Mouse (Mus musculus) neural tube, embryonic 13.5 days (tissue): ENCODE data around the gene Klrb1b. TPM values are rescaled to one million over a fixed set of nuclear protein-coding genes. Genes with fewer than 3 reads are reported as not detected.
"Not testable (repeated sequence)": the region's sequence is repeated elsewhere in the genome, so short reads cannot be mapped to it uniquely, and the experiment has no call there.

Source experiments
- ATAC-seq: fragments of 200-750 bp; cut with Nextera tagmentation; 2 replicates; pipeline ENCODE4 v1.8.0; 2017; ENCODE audit warnings: low read depth, mild to moderate bottlenecking, moderate TSS enrichment, moderate library complexity
- H3K27ac ChIP-seq: fragments of 300-500 bp; sonication (generic); replicated peaks from 2 replicates; pipeline ENCODE4 v1.5.1; 2015; ENCODE audit warnings: moderate library complexity, mild to moderate bottlenecking, inconsistent platforms
- H3K27me3 ChIP-seq: fragments of 300-500 bp; sonication (generic); 2 replicates; pipeline ENCODE4 v1.6.1; 2015; ENCODE audit warnings: mild to moderate bottlenecking, inconsistent platforms
- H3K36me3 ChIP-seq: fragments of 300-500 bp; sonication (generic); 2 replicates; pipeline ENCODE4 v1.6.1; 2015; ENCODE audit warnings: mild to moderate bottlenecking, inconsistent platforms
- H3K4me1 ChIP-seq: fragments of 300-500 bp; sonication (generic); replicated peaks from 2 replicates; pipeline ENCODE4 v1.6.1; 2015; ENCODE audit warnings: inconsistent platforms
- H3K4me2 ChIP-seq: fragments of 300-500 bp; sonication (generic); 2 replicates; pipeline ENCODE4 v1.6.1; 2015; ENCODE audit warnings: inconsistent platforms, mild to moderate bottlenecking, moderate library complexity
- H3K4me3 ChIP-seq: fragments of 300-500 bp; sonication (generic); 2 replicates; pipeline ENCODE4 v1.5.1; 2015; ENCODE audit warnings: mild to moderate bottlenecking, inconsistent platforms
- H3K9ac ChIP-seq: fragments of 300-500 bp; sonication (generic); 2 replicates; pipeline ENCODE4 v1.6.1; 2015; ENCODE audit warnings: moderate library complexity, mild to moderate bottlenecking, inconsistent platforms
- H3K9me3 ChIP-seq: fragments of 300-500 bp; sonication (generic); 2 replicates; pipeline ENCODE4 v1.6.1; 2016; ENCODE audit warnings: inconsistent platforms
- WGBS: fragments of 180-500 bp; shearing (Covaris S2); methylation state at CpG from one replicate; pipeline ENCODE4 v1.1.7; 2015; 5-methylcytosine and 5-hydroxymethylcytosine counted together
- polyA plus RNA-seq: library from polyadenylated mRNA; unstranded; fragments of >200 nt; fragmentation: Nextera tagmentation; extraction: Ambion mirVana; gene quantifications from 2 replicates; pipeline ENCODE4 v1.2.1, GENCODE M21; 2015

The Klrb1b gene
- polyA plus RNA-seq, 1 experiment from 2014 or later, result not detected

DNA sequence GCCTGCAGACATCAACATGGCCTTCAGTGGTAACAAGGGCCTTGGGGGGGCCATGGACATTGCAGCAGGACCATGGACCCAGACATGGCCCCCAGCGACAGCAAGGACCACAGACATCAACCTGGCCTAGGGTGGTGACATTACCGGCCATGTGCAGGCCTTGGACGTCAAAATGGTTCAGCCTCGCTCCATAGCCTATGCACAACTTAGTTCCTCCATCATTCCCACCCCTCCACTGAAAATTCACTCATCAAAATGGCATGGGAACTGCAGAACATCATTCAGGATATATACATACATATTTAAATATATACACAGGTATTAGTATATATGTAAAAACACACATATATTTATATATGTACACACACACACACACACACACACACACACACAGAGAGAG lies 21.3 kb upstream of the Klrb1b start:
- H3K9ac ChIP-seq, result no peak overlapping the region
- WGBS, result 97% methylated on average over 4 of the region's 4 CpGs
- no peak for ATAC-seq

DNA sequence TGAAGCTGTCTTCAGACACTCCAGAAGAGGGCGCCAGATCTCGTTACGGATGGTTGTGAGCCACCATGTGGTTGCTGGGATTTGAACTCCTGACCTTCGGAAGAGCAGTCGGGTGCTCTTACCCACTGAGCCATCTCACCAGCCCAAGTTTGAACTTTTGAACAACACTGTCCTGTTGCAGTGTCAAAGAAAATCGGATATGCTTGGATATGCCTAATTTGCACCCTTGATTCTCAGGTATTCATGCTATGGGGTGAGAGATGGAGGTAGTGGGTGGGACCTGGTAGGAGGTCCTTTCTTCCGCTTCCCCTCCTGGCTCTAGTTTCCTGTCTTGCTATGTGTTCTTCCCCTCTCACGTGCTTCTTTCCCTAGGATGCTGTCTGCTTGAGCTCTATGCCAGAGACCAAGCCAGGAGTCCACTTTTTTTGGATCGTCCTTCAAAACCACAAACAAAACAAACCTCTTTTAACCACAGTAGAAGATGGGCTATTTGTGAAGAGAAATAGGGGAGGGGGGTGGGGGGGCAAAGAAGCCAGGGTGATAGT lies 19.9 kb upstream of the Klrb1b start:
- H3K4me2 ChIP-seq, result no peak overlapping the region
- H3K36me3 ChIP-seq, result no peaks in the 10 kb centered on the region
- peaks cover 16% of the 10 kb centered on the region for H3K4me1 ChIP-seq
- WGBS, result 68% methylated on average over 8 of the region's 9 CpGs
- no peak for ATAC-seq
- H3K27ac ChIP-seq, result no peak overlapping the region
- H3K9me3 ChIP-seq, result no peaks in the 10 kb centered on the region
- H3K9ac ChIP-seq, result no peak overlapping the region
- H3K27me3 ChIP-seq, result no peaks in the 10 kb centered on the region
- no peak overlapping the region for H3K4me3 ChIP-seq

More for the DNA sequence above, 21.3 kb upstream of the Klrb1b start:
- no peak overlapping the region for H3K27ac ChIP-seq
- H3K27me3 ChIP-seq, result no peaks in the 10 kb centered on the region
- no peaks in the 10 kb centered on the region for H3K9me3 ChIP-seq
- no peak overlapping the region for H3K4me2 ChIP-seq
- H3K4me3 ChIP-seq, result no peak overlapping the region
- H3K36me3 ChIP-seq, result no peaks in the 10 kb centered on the region
- H3K4me1 ChIP-seq, result peaks cover 8% of the 10 kb centered on the region

DNA sequence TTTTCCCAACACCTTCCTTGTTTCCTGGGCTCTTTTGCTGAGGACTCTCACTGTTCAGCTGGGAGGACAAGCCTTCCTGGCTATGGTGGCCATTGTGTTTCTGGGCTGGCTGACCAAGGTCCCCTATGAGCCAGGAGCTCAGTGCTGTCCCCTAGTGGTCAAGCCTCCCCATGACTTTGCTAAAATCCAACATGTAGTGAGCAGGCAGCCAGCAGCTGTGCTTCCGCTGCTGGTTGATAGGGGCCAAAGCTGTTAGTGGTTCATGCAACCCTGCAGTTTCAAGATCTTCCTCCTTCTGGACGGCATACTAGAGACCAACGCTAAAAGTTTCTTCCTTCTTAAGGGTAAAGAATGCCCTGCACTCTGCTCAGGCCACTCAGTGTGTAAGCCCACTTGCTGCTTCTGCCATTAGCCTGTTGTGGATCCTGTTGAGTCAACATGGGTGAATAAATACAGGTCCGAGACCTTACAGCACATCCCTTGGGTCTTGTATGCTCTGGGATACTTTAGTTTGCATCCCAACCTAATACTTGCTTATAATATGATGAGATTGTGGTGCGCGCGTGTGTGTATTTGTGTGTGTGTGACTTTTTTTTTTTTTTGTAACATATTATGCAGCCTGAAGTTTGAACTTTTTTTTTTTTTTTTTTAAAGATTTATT lies 19.3 kb upstream of the Klrb1b start:
- Histone ChIP-seq H3K36me3 (no peaks in the 10 kb centered on the region), H3K4me3 (no peak overlapping the region), H3K9ac (no peak overlapping the region), H3K4me1 (peaks cover 16% of the 10 kb centered on the region), H3K27me3 (no peaks in the 10 kb centered on the region), H3K4me2 (0 out of 2 replicates have a peak overlapping the region, but pooled peaks have one; percentile 9), H3K27ac (no peak overlapping the region), H3K9me3 (no peaks in the 10 kb centered on the region)
- 37% methylated on average over 7 of the region's 7 CpGs for WGBS
- no peak for ATAC-seq

GRCm38 (mm10) chr6:128844586-128845080 lies 18.5 kb upstream of the Klrb1b start:
- Histone ChIP-seq H3K27ac (0 out of 2 replicates have a peak overlapping the region, but pooled peaks have one; percentile 15), H3K4me2 (peak overlapping the region; percentile 82), H3K9me3 (no peaks in the 10 kb centered on the region), H3K27me3 (no peaks in the 10 kb centered on the region), H3K9ac (0 out of 2 replicates have a peak overlapping the region, but pooled peaks have one; percentile 1), H3K4me3 (peak overlapping the region; percentile 59; the same call in 1 of the 2 replicates), H3K4me1 (peaks cover 21% of the 10 kb centered on the region), H3K36me3 (no peaks in the 10 kb centered on the region)
- no peak for ATAC-seq
- WGBS, result 86% methylated on average over 5 of the region's 5 CpGs

- Histone ChIP-seq H3K36me3 (no peaks in the 10 kb centered on the region), H3K4me2 (peak overlapping the region; percentile 82), H3K9me3 (no peaks in the 10 kb centered on the region), H3K9ac (peak overlapping the region; percentile 79), H3K27ac (no peak overlapping the region), H3K4me1 (peaks cover 24% of the 10 kb centered on the region), H3K4me3 (peak overlapping the region; percentile 59), H3K27me3 (no peaks in the 10 kb centered on the region)
- 35% methylated on average over 8 of the region's 8 CpGs for WGBS
- no peak for ATAC-seq
These were observed 18.0 kb upstream of the Klrb1b start for GRCm38 (mm10) chr6:128844131-128844530.

DNA sequence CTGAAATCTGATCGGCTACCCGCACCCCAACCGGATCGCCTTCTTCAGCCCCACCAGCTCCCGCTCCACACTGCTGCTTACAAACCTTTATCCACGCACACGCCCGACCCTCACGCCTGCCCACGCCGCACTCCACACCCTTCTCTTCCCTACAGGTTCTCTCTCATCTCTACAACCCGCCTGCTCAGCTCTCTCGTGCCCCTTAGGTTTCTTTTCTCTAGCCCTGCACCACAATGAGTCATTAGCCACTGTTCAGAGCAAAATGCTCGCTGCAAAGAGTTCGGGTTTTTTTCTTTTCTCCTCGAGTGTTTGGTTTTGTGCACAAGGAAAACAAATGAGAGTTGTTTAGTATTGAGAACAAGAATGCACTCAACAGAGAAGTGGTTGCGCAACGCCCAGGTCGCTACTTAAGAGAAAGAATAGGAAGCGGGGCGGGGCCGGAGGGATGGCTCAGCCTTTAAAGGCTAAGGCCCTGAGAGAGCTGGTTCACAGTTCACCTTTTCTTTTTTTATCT lies 17.4 kb upstream of the Klrb1b start:
- peak overlapping the region; percentile 82 for H3K4me2 ChIP-seq
- peaks cover 24% of the 10 kb centered on the region for H3K4me1 ChIP-seq
- peak overlapping the region; percentile 91 for H3K27ac ChIP-seq
- H3K4me3 ChIP-seq, result peak overlapping the region; percentile 59
- H3K27me3 ChIP-seq, result no peaks in the 10 kb centered on the region
- peak overlapping the region; percentile 79 for H3K9ac ChIP-seq
- H3K9me3 ChIP-seq, result no peaks in the 10 kb centered on the region
- ATAC-seq, result peak; percentile 64
- under 1% methylated on average over 22 of the region's 22 CpGs for WGBS
- H3K36me3 ChIP-seq, result no peaks in the 10 kb centered on the region

- under 1% methylated on average over 44 of the region's 44 CpGs for WGBS
- peak overlapping the region; percentile 59 for H3K4me3 ChIP-seq
These were observed 16.9 kb upstream of the Klrb1b start for GRCm38 (mm10) chr6:128842945-128843478.

DNA sequence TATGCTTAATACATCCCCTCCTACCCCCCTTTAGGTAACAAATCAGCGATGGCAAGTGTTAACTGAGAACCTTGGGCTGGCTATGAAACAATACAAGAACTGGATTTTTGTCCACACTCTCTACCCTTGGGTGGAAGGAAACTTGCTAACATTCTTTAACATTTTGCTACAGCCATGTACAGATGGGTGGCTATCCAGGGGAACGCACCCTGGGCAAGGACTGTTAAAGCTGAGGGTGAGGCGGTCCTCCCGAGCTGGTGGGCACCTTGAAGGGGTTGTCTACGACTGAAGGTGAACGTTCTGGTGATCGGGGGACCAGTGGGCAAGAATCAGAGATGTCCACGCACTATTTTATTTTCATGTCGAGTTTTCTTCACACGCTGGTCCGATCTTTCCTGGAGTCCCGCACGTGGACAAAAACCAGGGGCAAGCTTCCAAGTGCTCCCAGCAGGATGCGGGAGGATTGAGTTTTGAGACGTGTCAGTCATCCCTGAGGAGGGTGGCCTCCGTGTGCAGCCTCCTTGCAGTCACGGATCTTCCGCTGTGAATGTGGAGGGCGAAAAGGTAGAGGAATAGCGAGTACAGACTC lies 16.3 kb upstream of the Klrb1b start:
- H3K4me2 ChIP-seq, result peak overlapping the region; percentile 82
- WGBS, result under 1% methylated on average over 20 of the region's 20 CpGs
- H3K9me3 ChIP-seq, result no peaks in the 10 kb centered on the region
- H3K4me1 ChIP-seq, result peaks cover 24% of the 10 kb centered on the region
- peak overlapping the region; percentile 59 for H3K4me3 ChIP-seq
- ATAC-seq, result no peak
- H3K27ac ChIP-seq, result peak overlapping the region; percentile 84
- H3K9ac ChIP-seq, result peak overlapping the region; percentile 75
- no peaks in the 10 kb centered on the region for H3K27me3 ChIP-seq
- no peaks in the 10 kb centered on the region for H3K36me3 ChIP-seq

More at GRCm38 (mm10) chr6:128842945-128843478, 16.9 kb upstream of the Klrb1b start:
- Histone ChIP-seq H3K4me2 (peak overlapping the region; percentile 82), H3K9me3 (no peaks in the 10 kb centered on the region), H3K27ac (peak overlapping the region; percentile 91), H3K36me3 (no peaks in the 10 kb centered on the region), H3K4me1 (peaks cover 24% of the 10 kb centered on the region), H3K27me3 (no peaks in the 10 kb centered on the region), H3K9ac (peak overlapping the region; percentile 79)
- ATAC-seq, result peak; percentile 85

- H3K4me3 ChIP-seq, result peak overlapping the region; percentile 59
- H3K4me2 ChIP-seq, result peak overlapping the region; percentile 82
- no peaks in the 10 kb centered on the region for H3K27me3 ChIP-seq
- 42% methylated on average over 4 of the region's 4 CpGs for WGBS
- no peak overlapping the region for H3K27ac ChIP-seq
- ATAC-seq, result no peak
- peaks cover 24% of the 10 kb centered on the region for H3K4me1 ChIP-seq
- H3K36me3 ChIP-seq, result no peaks in the 10 kb centered on the region
- H3K9ac ChIP-seq, result peak overlapping the region; percentile 75
- no peaks in the 10 kb centered on the region for H3K9me3 ChIP-seq
These were observed 15.4 kb upstream of the Klrb1b start for GRCm38 (mm10) chr6:128841327-128842089.

- not testable (repeated sequence) for ATAC-seq
These were observed 14.5 kb upstream of the Klrb1b start for GRCm38 (mm10) chr6:128840669-128841068.

GRCm38 (mm10) chr6:128839921-128840320 lies 13.8 kb upstream of the Klrb1b start:
- Histone ChIP-seq H3K27me3 (no peaks in the 10 kb centered on the region), H3K36me3 (no peaks in the 10 kb centered on the region), H3K4me2 (peak overlapping the region; percentile 58), H3K4me3 (peak overlapping the region; percentile 78), H3K9ac (peak overlapping the region; percentile 61; the same call in 1 of the 2 replicates), H3K27ac (no peak overlapping the region), H3K4me1 (peaks cover 24% of the 10 kb centered on the region), H3K9me3 (no peaks in the 10 kb centered on the region)
- 77% methylated on average over 7 of the region's 7 CpGs for WGBS
- no peak for ATAC-seq

More at GRCm38 (mm10) chr6:128840669-128841068, 14.5 kb upstream of the Klrb1b start:
- not testable (repeated sequence) for H3K9ac ChIP-seq, H3K36me3 ChIP-seq, H3K4me2 ChIP-seq, H3K27ac ChIP-seq, H3K4me3 ChIP-seq, H3K27me3 ChIP-seq, H3K9me3 ChIP-seq
- peaks cover 24% of the 10 kb centered on the region for H3K4me1 ChIP-seq
- WGBS, result 85% methylated on average over 3 of the region's 3 CpGs
